Mouse (Mus musculus) layer of hippocampus, adult 9-11 months (tissue): ENCODE measurements around the gene Gm12569.

ENCODE experiments used
- DNase-seq: peaks from one replicate; pipeline ENCODE4 v3.0.0; 2022

Gm12569 gene

GRCm38 (mm10) chr11:51220308-51220707 lies at the start of gene Gm12569:
Gene Gm12569 (plus strand): TSS chr11:51220473.
- DNase-seq, result no peak

GRCm38 (mm10) chr11:51202726-51203125 lies 17.5 kb upstream of the Gm12569 start:
- no peak for DNase-seq

GRCm38 (mm10) chr11:51207758-51208157 lies 12.5 kb upstream of the Gm12569 start:
- DNase-seq, result no peak

GRCm38 (mm10) chr11:51211426-51211825 lies 8.8 kb upstream of the Gm12569 start:
- DNase-seq, result no peak

GRCm38 (mm10) chr11:51214021-51214420 lies 6.3 kb upstream of the Gm12569 start:
- DNase-seq, result no peak

- DNase-seq, result no peak
Observed at GRCm38 (mm10) chr11:51219396-51219980, 785 bp upstream of the Gm12569 start.

GRCm38 (mm10) chr11:51227104-51227503 lies 6.8 kb downstream of the Gm12569 start:
- DNase-seq, result peak; percentile 50

- DNase-seq, result no peak
Observed at GRCm38 (mm10) chr11:51234626-51235025, 14.4 kb downstream of the Gm12569 start.

GRCm38 (mm10) chr11:51242897-51243296 lies 22.6 kb downstream of the Gm12569 start:
- no peak for DNase-seq

GRCm38 (mm10) chr11:51257006-51257405 lies 36.7 kb downstream of the Gm12569 start:
- no peak for DNase-seq

- no peak for DNase-seq
Observed at GRCm38 (mm10) chr11:51261680-51262219, 41.5 kb downstream of the Gm12569 start, which contains the start of gene Clk4. Gene Clk4 (plus strand): TSS chr11:51261730.

- DNase-seq, result peak; percentile 98
Observed at GRCm38 (mm10) chr11:51262342-51263285, 42.3 kb downstream of the Gm12569 start, which contains the start of gene BC049762. Gene BC049762 (minus strand): TSS chr11:51263046.

- DNase-seq, result peak; percentile 56
Observed at GRCm38 (mm10) chr11:51263286-51263831, 43.1 kb downstream of the Gm12569 start.

GRCm38 (mm10) chr11:51264352-51264751 lies 44.1 kb downstream of the Gm12569 start:
- DNase-seq, result peak; percentile 31

GRCm38 (mm10) chr11:51265326-51265725 lies 45.1 kb downstream of the Gm12569 start:
- no peak for DNase-seq

GRCm38 (mm10) chr11:51274418-51274817 lies 54.1 kb downstream of the Gm12569 start:
- no peak for DNase-seq
